In genomic region chr1:92212003-92212750, GRCm38 (mm10) we compare ENCODE assay signal across 9 mouse cellular contexts. TPM values are rescaled to one million over a fixed set of nuclear protein-coding genes. Genes with fewer than 3 reads are reported as not detected.
DNase-seq lines count a peak whose midpoint lies in the region; ATAC-seq lines count a peak whose summit lies in the region.
"Had no signal": no experiment of that assay in that cellular context is flagged by ENCODE, and none has a peak within 500 bp of the region (broad histone marks: within the 10 kb centered on the region; RNA-seq: fewer than 3 reads in every experiment).

No protein-coding gene starts in this region.

- ATAC-seq in liver, embryonic 12.5 days, result no peak

- H3K4me1 ChIP-seq in liver, embryonic 12.5 days, result no peaks in the 10 kb centered on the region

- no peaks in the 10 kb centered on the region for H3K27me3 ChIP-seq in liver, embryonic 12.5 days (replicated peaks)

- H3K4me2 ChIP-seq in liver, embryonic 12.5 days, result no peak overlapping the region

- no peaks in the 10 kb centered on the region for H3K36me3 ChIP-seq in liver, embryonic 12.5 days

- no peaks in the 10 kb centered on the region for H3K9me3 ChIP-seq in liver, embryonic 12.5 days (replicated peaks)

- no peak overlapping the region for H3K4me3 ChIP-seq in liver, embryonic 12.5 days

- peak; percentile 34 for DNase-seq in gastrocnemius, postnatal 10 days
- DNase-seq in gastrocnemius, postnatal 25 days, result no peak
- peak; percentile 52 for DNase-seq in adrenal gland, postnatal 25 days
- DNase-seq in heart, adult 9 months (ENCODE audit: low spot score in 2 of 2), result peak; percentile 22 to 34
- peak; percentile 2 for DNase-seq in lung, postnatal 36 days
- no peak for DNase-seq in thymus, postnatal 25 days
- DNase-seq in urinary bladder, postnatal 4 days (ENCODE audit: low spot score in 2 of 2), result no peak

- no peak overlapping the region for H3K9ac ChIP-seq in liver, embryonic 12.5 days
- H3K9ac ChIP-seq: liver, embryonic 14.5 days had no signal

- 42% methylated on average over 13 of the region's 13 CpGs for WGBS in liver, embryonic 12.5 days (ENCODE audit: insufficient replicate concordance)

- no peak overlapping the region for H3K27ac ChIP-seq in liver, embryonic 12.5 days
- H3K27ac ChIP-seq: liver, embryonic 14.5 days had no signal

RNA-seq across cellular contexts. Expression of gene Hdac4, which starts 16.7 kb away (rescaled TPM):
- total RNA-seq in gastrocnemius, postnatal 10 days (2021), result 10 to 100 TPM; 54.9 to 60.0 TPM
- 10 to 100 TPM; 48.2 to 56.6 TPM for total RNA-seq in gastrocnemius, postnatal 25 days (2021)
- total RNA-seq in adrenal gland, postnatal 25 days (2021), result 89.4 and 137 TPM in 2 replicates
- 6.4 and 6.9 TPM in 2 replicates for polyA plus RNA-seq in liver, embryonic 12.5 days (2016; fragmentation: Nextera tagmentation; extraction: Ambion mirVana)

Comparison
In these comparisons a context has a peak if more than half of its experiments do, and no peak if none do; other contexts are left out.
1. DNase-seq: peak in gastrocnemius, postnatal 10 days (single experiment), adrenal gland, postnatal 25 days (single experiment), heart, adult 9 months (2 of 2) and lung, postnatal 36 days (single experiment); none in gastrocnemius, postnatal 25 days (single experiment), thymus, postnatal 25 days (single experiment) and urinary bladder, postnatal 4 days (0 of 2).